Mouse (Mus musculus): ENCODE measurements at regions not wholly inside any gene's neighbourhood (a gene's known extent, or its start where the extent isn't known, plus 50 kb on each side); places are given as distances from the start of the nearest gene placed in this dataset.

DNA sequence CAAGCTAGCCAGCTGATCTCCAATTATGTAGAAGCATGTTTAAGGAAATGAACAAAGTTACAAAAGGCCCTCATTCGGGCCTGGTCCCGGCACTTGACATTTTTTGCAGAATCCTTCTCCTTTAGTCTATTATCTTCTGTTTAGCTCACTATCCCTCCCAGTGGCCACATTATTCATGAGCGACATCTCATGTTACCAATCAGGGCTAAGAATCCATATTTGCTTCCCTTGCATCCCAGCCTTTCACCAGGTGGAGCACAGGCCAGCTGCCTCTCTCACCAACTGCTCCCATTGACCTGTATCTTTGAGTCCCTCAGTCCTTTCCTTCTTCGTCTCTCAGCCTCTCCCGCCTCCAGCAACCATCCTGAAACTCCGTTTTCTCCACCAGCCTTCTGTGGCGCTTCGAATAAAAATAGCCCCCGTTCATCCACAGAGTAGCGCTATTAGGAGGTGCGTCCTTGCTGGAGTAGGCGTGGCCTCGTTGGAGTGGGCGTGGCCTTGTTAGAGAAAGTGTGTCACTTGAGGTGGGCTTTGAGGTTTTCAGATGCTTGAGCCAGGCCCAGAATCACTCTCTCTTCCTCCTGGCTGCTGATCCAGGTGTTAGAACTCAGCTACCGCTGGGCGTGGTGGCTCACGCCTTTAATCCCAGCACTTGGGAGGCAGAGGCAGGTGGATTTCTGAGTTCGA is 63.4 kb downstream of the Bbs10 start:
- TF ChIP-seq E2F4 (IDR thresholded peaks at IDR 0.05; ENCODE audit: borderline replicate concordance, low read depth, low read length) (no peak), EP300 (IDR thresholded peaks at IDR 0.05; ENCODE audit: low read depth in 1 of 2, low read length in 2 of 2) (no peak), POLR2A (IDR thresholded peaks at IDR 0.05; ENCODE audit: control insufficient read depth in 1 of 2, insufficient read depth in 1 of 2, low read depth in 1 of 2, low read length in 2 of 2, poor library complexity in 1 of 2) (no peak), TAL1 (IDR thresholded peaks at IDR 0.05; ENCODE audit: low read length) (no peak), GABPA (IDR thresholded peaks at IDR 0.05; ENCODE audit: low read depth, low read length) (no peak), UBTF (IDR thresholded peaks at IDR 0.05; ENCODE audit: borderline replicate concordance, insufficient read depth, low read depth, low read length) (no peak), USF1 (IDR thresholded peaks at IDR 0.05; ENCODE audit: low read depth, low read length) (no peak), POLR2AphosphoS2 (IDR thresholded peaks at IDR 0.05; ENCODE audit: low read length) (no peak), NELFE (IDR thresholded peaks at IDR 0.05; ENCODE audit: low read depth, low read length) (no peak), ZC3H11A (IDR thresholded peaks at IDR 0.05; ENCODE audit: low read depth, low read length) (no peak)
